Mouse (Mus musculus) splenic B cell, adult 2 months (primary cell): ENCODE results near the gene Stard7.

Experiments used
- DNase-seq: peaks from one replicate; pipeline ENCODE4 v3.0.0-alpha.2; 2011; ENCODE audit warnings: low read depth, low spot score
- H3K27me3 ChIP-seq: 2 replicates; pipeline ENCODE4 v1.6.1; 2012; ENCODE audit warnings: mild to moderate bottlenecking, low read length, moderate library complexity, mixed read lengths; ENCODE audit not compliant: control insufficient read depth, poor library complexity, insufficient read depth, severe bottlenecking
- H3K36me3 ChIP-seq: 2 replicates; pipeline ENCODE4 v1.6.1; 2012; ENCODE audit warnings: mild to moderate bottlenecking, low read length, moderate library complexity, mixed read lengths; ENCODE audit not compliant: control insufficient read depth, poor library complexity, insufficient read depth, severe bottlenecking

Gene Stard7

DNA sequence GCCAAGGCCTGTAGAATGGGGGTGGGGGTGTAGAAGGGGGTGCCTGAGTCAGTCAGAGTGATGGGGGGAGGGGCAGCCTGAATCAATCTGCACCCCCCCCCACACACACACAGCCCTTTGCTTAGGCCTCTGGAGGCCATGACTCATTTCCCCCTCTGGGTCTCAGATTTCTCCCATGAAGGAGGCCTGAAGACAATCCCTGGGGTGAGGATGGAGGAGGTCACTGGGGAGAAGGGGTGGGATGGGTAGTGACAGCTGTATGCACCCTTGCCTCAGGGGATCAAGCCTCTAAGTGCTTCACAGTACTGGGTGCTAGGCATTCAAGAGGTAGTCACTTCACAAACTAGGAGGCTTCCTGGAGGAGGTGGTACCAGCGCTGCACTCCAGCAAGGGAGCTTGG is 53.6 kb downstream of the Stard7 start:
- no peaks in the 10 kb centered on the region for H3K36me3 ChIP-seq
- DNase-seq: no peak
- H3K27me3 ChIP-seq: no peaks in the 10 kb centered on the region

- Histone ChIP-seq H3K36me3 (no peaks in the 10 kb centered on the region), H3K27me3 (no peaks in the 10 kb centered on the region)
- DNase-seq: no peak
These were observed 54.4 kb downstream of the Stard7 start for GRCm38 (mm10) chr2:127324456-127324855.

DNA sequence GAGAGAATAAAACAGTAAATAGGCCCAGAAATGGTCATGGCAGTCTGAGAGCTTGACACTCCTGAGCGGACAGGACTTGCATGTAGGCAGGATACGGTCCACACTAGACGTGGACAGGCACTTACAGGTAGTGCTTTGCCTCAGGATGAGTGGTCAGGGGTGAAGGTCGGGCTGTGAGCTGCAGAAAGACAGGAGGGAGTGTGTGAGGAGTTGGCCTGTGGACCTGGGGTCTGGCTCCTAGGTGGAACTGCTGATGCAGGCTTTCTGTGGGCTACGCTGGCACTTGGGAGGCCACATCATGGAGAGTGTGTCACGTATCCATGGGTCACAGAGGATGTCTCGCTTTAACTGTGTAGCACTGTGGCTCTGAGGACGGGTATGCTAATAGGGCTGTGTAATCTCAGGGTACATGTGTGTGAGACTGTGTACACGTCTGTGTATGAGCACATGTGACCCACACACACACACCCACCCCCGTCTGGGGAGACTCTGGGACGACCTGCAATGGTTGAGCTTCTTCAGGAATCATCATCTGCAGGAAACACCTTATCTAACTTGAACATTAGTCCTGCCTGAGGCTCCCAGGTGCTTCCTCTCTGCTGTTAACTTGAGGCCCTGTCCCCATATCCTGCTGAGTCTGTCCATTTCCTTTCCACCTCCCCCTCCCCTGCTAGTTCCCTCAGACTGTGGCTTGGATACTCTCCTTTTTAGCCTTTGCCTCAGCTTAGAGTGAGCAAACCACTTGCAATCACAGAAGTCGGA is 58.3 kb downstream of the Stard7 start:
- H3K27me3 ChIP-seq: no peaks in the 10 kb centered on the region
- DNase-seq: no peak
- H3K36me3 ChIP-seq: no peaks in the 10 kb centered on the region

DNA sequence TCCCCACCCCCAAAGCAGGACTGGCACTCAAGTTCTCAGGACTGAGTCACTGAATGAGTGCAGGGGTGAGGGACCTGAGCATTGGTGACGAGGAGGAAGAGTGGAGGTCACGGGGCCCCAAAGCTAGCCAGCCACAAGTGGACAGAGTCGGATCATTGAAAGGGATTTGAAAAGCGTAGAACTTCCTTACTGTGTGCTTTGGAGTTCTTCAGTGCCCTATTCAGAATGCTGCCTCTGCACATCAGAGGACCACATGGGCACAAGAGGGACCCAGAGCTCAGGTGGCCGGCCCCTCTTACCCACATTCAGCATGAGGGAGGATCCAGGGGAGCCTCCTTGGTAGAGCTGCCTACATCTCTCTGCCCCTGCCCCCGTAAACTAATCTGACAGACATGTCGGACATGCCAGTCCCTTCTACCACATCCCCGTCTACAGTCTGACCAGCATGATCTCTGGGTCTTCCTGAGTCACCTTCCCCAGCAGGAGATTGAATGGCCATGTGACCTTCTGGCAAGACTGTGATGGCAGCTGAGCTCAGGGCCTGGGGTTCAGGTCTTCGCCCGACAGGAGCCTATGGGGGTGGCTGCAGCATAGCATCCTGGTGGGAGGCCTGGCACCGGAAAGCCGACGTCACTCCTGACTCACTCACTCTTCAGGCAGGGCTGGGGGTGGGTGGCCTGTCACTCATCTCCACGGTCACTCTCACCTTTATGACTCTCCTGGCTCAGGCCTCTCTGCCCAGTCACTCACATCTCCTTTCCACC is 63.0 kb downstream of the Stard7 start:
- Histone ChIP-seq H3K27me3 (no peaks in the 10 kb centered on the region), H3K36me3 (peaks cover 13% of the 10 kb centered on the region)
- DNase-seq: peak; percentile 57

GRCm38 (mm10) chr2:127333945-127334603 is 64.1 kb downstream of the Stard7 start:
- Histone ChIP-seq H3K36me3 (peaks cover 18% of the 10 kb centered on the region), H3K27me3 (no peaks in the 10 kb centered on the region)
- peak; percentile 69 for DNase-seq

- peak; percentile 94 for DNase-seq
- no peaks in the 10 kb centered on the region for H3K27me3 ChIP-seq
These were observed 65.1 kb downstream of the Stard7 start for GRCm38 (mm10) chr2:127335078-127335541.

GRCm38 (mm10) chr2:127335767-127336496 is 65.9 kb downstream of the Stard7 start, which contains the start of gene Dusp2:
Gene Dusp2 (plus strand): TSS chr2:127336159.
- no peaks in the 10 kb centered on the region for H3K27me3 ChIP-seq
- DNase-seq: peak; percentile 99
- H3K36me3 ChIP-seq: peaks cover 18% of the 10 kb centered on the region

More at GRCm38 (mm10) chr2:127335078-127335541, 65.1 kb downstream of the Stard7 start:
- H3K36me3 ChIP-seq: peaks cover 18% of the 10 kb centered on the region

GRCm38 (mm10) chr2:127336497-127336832 is 66.4 kb downstream of the Stard7 start:
- DNase-seq: no peak
- H3K36me3 ChIP-seq: peaks cover 18% of the 10 kb centered on the region
- no peaks in the 10 kb centered on the region for H3K27me3 ChIP-seq

DNA sequence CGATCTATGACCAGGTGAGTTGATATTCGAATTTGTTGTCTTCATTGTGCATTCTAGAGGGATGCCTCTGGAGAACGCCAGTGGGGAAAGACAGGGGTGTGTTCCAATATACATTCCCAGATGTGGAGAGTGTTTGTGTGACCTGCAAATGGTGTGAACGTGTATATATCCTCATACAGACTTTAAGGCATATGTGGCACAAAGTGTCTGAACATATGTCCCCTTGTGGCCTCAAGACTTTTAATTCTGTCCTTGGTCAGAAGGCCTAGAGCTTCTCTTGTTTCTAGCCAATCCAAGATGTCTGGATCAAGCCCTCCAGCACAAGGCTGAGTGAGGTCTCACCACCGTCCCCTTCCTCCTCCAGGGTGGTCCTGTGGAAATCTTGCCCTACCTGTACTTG is 66.9 kb downstream of the Stard7 start:
- H3K27me3 ChIP-seq: no peaks in the 10 kb centered on the region
- peaks cover 18% of the 10 kb centered on the region for H3K36me3 ChIP-seq
- peak; percentile 43 for DNase-seq

- H3K36me3 ChIP-seq: peaks cover 18% of the 10 kb centered on the region
- DNase-seq: peak; percentile 76
- no peaks in the 10 kb centered on the region for H3K27me3 ChIP-seq
These were observed 67.5 kb downstream of the Stard7 start for GRCm38 (mm10) chr2:127337531-127337930.

DNA sequence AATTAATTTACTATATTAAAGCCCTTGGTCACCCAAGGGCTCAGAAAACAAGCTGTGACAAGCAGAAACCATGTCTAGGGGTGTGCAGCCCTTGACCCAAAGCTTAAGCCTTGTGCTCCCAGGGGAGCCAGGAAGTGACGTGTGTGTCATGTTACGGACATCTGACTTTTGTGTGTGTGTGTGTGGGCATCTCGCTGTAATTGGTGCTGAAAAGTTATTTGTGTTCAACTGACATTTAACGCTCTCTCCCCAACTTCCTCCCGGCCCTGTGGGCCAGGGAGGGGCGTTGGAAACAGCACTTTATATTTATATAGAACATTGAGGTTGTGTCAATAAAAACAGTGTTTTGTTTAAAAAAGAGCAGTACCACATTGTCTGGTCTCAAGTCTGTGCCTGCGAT is 68.0 kb downstream of the Stard7 start:
- no peaks in the 10 kb centered on the region for H3K27me3 ChIP-seq

GRCm38 (mm10) chr2:127338416-127338815 is 68.4 kb downstream of the Stard7 start, which contains the start of gene Astl:
Gene Astl (plus strand): TSS chr2:127338639.
- DNase-seq: no peak
- no peaks in the 10 kb centered on the region for H3K27me3 ChIP-seq
- H3K36me3 ChIP-seq: peaks cover 18% of the 10 kb centered on the region

More for the DNA sequence above, 68.0 kb downstream of the Stard7 start:
- peaks cover 18% of the 10 kb centered on the region for H3K36me3 ChIP-seq
- DNase-seq: peak; percentile 94

GRCm38 (mm10) chr2:127338833-127339232 is 68.8 kb downstream of the Stard7 start:
- Histone ChIP-seq H3K36me3 (peaks cover 18% of the 10 kb centered on the region), H3K27me3 (no peaks in the 10 kb centered on the region)
- peak; percentile 77 for DNase-seq

DNA sequence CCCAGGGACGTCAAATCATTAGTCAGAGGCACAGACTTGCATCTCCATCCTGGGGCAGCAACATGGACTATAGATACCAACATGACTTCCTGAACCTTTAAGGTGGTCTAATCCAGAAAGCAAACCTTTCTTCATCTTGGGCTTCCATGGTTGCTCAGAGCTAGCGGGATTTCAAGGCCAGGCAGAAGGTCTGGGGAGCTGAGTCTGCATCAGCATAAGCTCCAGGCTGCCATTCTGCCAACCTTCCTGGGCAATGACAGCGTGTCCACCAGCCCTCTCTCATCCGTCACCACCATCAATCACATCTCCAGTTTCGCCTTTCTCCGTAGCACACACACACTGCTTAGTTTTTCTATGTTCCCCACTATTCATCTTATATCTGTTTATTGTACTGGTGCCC is 69.2 kb downstream of the Stard7 start:
- no peak for DNase-seq
- no peaks in the 10 kb centered on the region for H3K27me3 ChIP-seq
- H3K36me3 ChIP-seq: peaks cover 18% of the 10 kb centered on the region
